Mouse (Mus musculus) heart, embryonic 11.5 days (tissue): ENCODE measurements around the gene Ccl2. TPM values are rescaled to one million over a fixed set of nuclear protein-coding genes. Genes with fewer than 3 reads are reported as not detected.

Experiments used
- ATAC-seq: fragments of 200-750 bp; cut with Nextera tagmentation; replicated peaks from 2 replicates; pipeline ENCODE4 v1.8.0; 2017; ENCODE audit warnings: moderate library complexity; ENCODE audit not compliant: insufficient number of reproducible peaks, low FRiP score, low TSS enrichment
- H3K27ac ChIP-seq: fragments of 300-500 bp; sonication (generic); 2 replicates; pipeline ENCODE4 v1.5.1; 2014; ENCODE audit warnings: mild to moderate bottlenecking, low read depth, low read length
- H3K27me3 ChIP-seq: fragments of 300-500 bp; sonication (generic); 2 replicates; pipeline ENCODE4 v1.6.1; 2014; ENCODE audit warnings: mild to moderate bottlenecking, low read length, mixed read lengths; ENCODE audit not compliant: control insufficient read depth, insufficient read depth
- H3K36me3 ChIP-seq: fragments of 300-500 bp; sonication (generic); 2 replicates; pipeline ENCODE4 v1.6.1; 2014; ENCODE audit warnings: mild to moderate bottlenecking, low read length, moderate library complexity, mixed read lengths; ENCODE audit not compliant: control insufficient read depth, insufficient read depth
- H3K4me1 ChIP-seq: fragments of 300-500 bp; sonication (generic); 2 replicates; pipeline ENCODE4 v1.6.1; 2014; ENCODE audit warnings: low read length; ENCODE audit not compliant: control insufficient read depth, insufficient read depth
- H3K4me2 ChIP-seq: fragments of 300-500 bp; sonication (generic); 2 replicates; pipeline ENCODE4 v1.6.1; 2014; ENCODE audit warnings: mild to moderate bottlenecking, moderate library complexity
- H3K4me3 ChIP-seq: fragments of 300-500 bp; sonication (generic); 2 replicates; pipeline ENCODE4 v1.5.1; 2014; ENCODE audit warnings: low read depth, low read length
- H3K9ac ChIP-seq: fragments of 300-500 bp; sonication (generic); 2 replicates; pipeline ENCODE4 v1.6.1; 2014; ENCODE audit warnings: mild to moderate bottlenecking, low read depth, low read length, moderate library complexity
- H3K9me3 ChIP-seq: fragments of 300-500 bp; sonication (generic); replicated peaks from 2 replicates; pipeline ENCODE4 v1.6.1; 2016; ENCODE audit warnings: low read length; ENCODE audit not compliant: control insufficient read depth
- WGBS: fragments of 180-500 bp; shearing (Covaris S2); extraction: QIAGEN DNeasy Blood & Tissue Kit; methylation state at CpG from one replicate; pipeline ENCODE4 v1.1.7; 2014; ENCODE audit not compliant: insufficient replicate concordance; 5-methylcytosine and 5-hydroxymethylcytosine counted together
- polyA plus RNA-seq: library from polyadenylated mRNA; unstranded; fragments of >200 nt; fragmentation: Nextera tagmentation; extraction: Ambion mirVana; gene quantifications from 2 replicates; pipeline ENCODE4 v1.2.1, GENCODE M21; 2014

Gene Ccl2
- polyA plus RNA-seq, 1 experiment from 2014 or later: 8.2 TPM

DNA sequence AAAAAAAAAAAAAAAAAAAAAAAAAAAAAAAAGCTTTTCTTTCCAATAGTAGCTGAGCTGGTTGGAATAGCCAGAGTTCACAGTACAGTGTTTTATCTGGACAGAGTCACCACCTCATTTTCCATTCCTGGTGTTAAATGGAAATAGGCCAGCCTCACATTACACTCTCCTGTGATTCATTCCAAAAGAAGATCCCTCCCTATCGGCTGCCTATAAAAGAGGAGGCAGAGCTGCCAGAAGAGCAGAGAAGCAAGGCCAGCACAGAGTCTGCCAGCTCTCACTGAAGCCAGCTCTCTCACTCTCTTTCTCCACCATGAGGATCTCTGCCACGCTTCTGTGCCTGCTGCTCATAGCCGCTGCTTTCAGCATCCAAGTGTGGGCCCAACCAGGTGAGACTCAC lies 10.1 kb downstream of the Ccl2 start, which contains the start of gene Ccl7:
Gene Ccl7, plus strand, starts transcription at position 242 of the 400 bp plus-strand sequence.
- no peak for ATAC-seq
- Histone ChIP-seq H3K4me1 (no peaks in the 10 kb centered on the region), H3K9ac (no peak within 1 kb of the TSS), H3K4me2 (no peak within 1 kb of the TSS), H3K27ac (no peak within 1 kb of the TSS), H3K36me3 (no peaks in the 10 kb centered on the region), H3K9me3 (no peaks in the 10 kb centered on the region), H3K4me3 (no peak within 1 kb of the TSS), H3K27me3 (no peaks in the 10 kb centered on the region)
- 58% methylated on average over 3 of the region's 3 CpGs for WGBS

DNA sequence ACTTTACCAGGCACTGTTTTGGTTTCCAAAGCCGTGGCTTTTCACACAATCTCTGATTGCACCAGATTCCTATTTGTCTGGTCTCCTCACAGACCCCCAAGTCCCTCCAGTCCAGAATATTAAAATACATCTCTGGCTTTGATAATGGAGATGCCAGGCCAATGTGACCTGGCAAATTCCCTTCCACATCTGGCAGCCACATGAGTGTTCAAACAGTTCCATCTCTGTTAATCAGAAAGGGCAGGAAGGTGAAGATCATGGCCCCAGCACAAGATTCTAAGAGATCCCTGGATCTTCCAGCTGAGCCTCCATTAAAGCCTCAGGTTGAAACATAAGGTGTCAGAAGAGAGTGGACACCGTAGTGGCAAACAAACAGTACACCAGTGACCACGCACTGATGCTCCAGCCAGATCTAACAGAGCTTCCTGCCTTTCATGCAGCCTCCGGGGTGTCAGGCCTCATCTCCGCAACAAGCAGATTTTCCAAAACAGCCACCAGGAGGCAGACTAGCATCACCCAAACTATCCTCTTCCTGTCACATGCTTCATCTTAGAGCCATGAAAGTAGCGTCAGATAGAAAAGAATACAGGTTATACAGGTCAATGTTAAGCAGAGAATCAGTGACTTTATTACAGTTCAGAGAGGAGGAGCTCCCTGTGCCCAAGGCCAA lies 12.5 kb downstream of the Ccl2 start:
- WGBS: 35% methylated on average over 6 of the region's 6 CpGs
- H3K4me2 ChIP-seq: no peak overlapping the region

DNA sequence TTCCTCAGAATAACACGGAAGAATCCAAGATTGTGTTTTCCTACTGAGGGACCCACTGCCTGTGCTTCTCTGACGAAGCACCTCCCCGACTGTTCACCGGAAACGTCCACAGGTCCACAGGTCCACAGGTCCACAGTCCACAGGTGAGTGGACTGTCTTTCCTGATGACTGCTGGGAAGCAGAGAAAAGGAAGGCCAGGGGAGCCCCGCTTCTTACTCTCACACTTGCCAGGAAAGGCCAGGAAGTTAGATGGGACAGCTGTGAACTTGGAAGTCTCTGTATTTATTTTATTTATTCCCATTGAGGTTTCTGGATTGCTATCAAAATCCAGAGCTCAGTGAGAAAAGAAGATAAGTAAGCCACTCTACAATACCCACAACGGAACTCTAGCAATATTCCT lies 18.5 kb downstream of the Ccl2 start:
- Histone ChIP-seq H3K4me3 (no peak overlapping the region), H3K36me3 (no peaks in the 10 kb centered on the region), H3K4me2 (no peak overlapping the region), H3K9me3 (no peaks in the 10 kb centered on the region), H3K27ac (no peak overlapping the region), H3K27me3 (no peaks in the 10 kb centered on the region), H3K4me1 (no peaks in the 10 kb centered on the region), H3K9ac (no peak overlapping the region)
- ATAC-seq: no peak
- WGBS: 81% methylated on average over 7 of the region's 7 CpGs

More for the DNA sequence above, 12.5 kb downstream of the Ccl2 start:
- H3K9me3 ChIP-seq: no peaks in the 10 kb centered on the region
- no peak overlapping the region for H3K4me3 ChIP-seq
- no peaks in the 10 kb centered on the region for H3K27me3 ChIP-seq
- no peaks in the 10 kb centered on the region for H3K36me3 ChIP-seq
- no peak overlapping the region for H3K27ac ChIP-seq
- H3K4me1 ChIP-seq: no peaks in the 10 kb centered on the region
- ATAC-seq: no peak
- no peak overlapping the region for H3K9ac ChIP-seq

DNA sequence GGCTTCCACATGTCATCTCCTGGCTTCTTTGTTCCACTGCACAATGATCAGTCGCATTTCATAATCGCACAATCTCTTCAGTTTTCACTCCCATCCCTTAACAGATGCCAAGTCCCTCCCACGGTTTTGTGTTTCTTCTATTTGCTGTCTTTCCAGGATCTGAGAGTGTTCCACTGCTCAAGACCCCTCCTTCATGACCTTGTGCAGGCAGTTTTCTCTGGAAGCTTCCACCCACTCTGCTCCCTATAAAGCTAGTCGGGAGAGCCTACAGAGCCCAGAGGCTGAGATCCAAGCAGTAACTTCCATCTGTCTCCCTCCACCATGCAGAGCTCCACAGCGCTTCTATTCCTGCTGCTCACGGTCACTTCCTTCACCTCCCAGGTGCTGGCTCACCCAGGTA lies 22.3 kb downstream of the Ccl2 start, which contains the start of gene Ccl11:
Gene Ccl11, plus strand, starts transcription at position 178 of the 400 bp plus-strand sequence.
- no peak within 1 kb of the TSS for H3K4me3 ChIP-seq
- no peak within 1 kb of the TSS for H3K9ac ChIP-seq
- no peak for ATAC-seq
- H3K4me1 ChIP-seq: no peaks in the 10 kb centered on the region
- H3K36me3 ChIP-seq: no peaks in the 10 kb centered on the region
- H3K9me3 ChIP-seq: no peaks in the 10 kb centered on the region
- no peaks in the 10 kb centered on the region for H3K27me3 ChIP-seq
- H3K4me2 ChIP-seq: no peak within 1 kb of the TSS
- no peak within 1 kb of the TSS for H3K27ac ChIP-seq
- WGBS: 76% methylated on average over 6 of the region's 6 CpGs

DNA sequence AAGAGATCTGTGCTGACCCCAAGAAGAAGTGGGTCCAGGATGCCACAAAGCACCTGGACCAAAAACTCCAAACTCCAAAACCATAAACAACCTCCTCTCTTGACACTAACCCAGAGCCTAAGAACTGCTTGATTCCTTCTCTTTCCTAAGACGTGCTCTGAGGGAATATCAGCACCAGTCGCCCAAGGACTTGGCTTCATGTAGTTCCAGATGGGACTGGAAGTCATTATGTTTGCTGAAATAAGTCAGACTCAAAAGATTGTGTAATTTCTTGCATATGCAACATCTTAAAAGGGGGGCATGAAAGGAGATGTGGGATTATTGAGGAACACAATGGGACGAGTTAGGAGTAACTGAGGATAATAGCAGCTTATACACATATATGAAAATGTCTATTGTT lies 26.9 kb downstream of the Ccl2 start:
- Histone ChIP-seq H3K4me1 (no peaks in the 10 kb centered on the region), H3K27me3 (no peaks in the 10 kb centered on the region), H3K4me2 (no peak overlapping the region), H3K9ac (no peak overlapping the region), H3K36me3 (no peaks in the 10 kb centered on the region), H3K27ac (no peak overlapping the region), H3K9me3 (no peaks in the 10 kb centered on the region), H3K4me3 (no peak overlapping the region)
- WGBS: 77% methylated on average over 3 of the region's 3 CpGs
- ATAC-seq: no peak

DNA sequence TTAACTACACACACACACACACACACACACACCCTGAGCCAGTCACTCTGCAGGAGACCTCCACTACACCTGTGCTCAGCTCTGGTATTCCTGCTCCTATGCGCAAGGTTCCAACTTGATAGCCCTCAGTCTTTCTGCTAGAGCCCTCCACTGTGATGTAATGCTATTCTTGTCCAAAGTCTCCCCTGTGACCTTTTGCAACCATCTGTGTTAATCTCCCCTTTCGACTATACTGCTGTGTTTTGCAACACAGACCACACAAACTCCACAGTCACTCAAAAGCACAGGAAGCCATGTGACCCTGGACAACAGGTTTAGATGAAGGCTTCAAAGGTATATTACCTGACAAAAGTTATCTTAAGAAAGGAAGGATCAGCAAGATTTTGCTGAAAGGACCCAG lies 28.1 kb downstream of the Ccl2 start:
- H3K9ac ChIP-seq: no peak overlapping the region
- no peaks in the 10 kb centered on the region for H3K9me3 ChIP-seq
- H3K4me1 ChIP-seq: no peaks in the 10 kb centered on the region
- H3K27me3 ChIP-seq: no peaks in the 10 kb centered on the region
- no peak overlapping the region for H3K4me3 ChIP-seq
- 59% methylated on average over 2 of the region's 2 CpGs for WGBS
- H3K27ac ChIP-seq: no peak overlapping the region
- no peak for ATAC-seq
- H3K4me2 ChIP-seq: no peak overlapping the region
- no peaks in the 10 kb centered on the region for H3K36me3 ChIP-seq

DNA sequence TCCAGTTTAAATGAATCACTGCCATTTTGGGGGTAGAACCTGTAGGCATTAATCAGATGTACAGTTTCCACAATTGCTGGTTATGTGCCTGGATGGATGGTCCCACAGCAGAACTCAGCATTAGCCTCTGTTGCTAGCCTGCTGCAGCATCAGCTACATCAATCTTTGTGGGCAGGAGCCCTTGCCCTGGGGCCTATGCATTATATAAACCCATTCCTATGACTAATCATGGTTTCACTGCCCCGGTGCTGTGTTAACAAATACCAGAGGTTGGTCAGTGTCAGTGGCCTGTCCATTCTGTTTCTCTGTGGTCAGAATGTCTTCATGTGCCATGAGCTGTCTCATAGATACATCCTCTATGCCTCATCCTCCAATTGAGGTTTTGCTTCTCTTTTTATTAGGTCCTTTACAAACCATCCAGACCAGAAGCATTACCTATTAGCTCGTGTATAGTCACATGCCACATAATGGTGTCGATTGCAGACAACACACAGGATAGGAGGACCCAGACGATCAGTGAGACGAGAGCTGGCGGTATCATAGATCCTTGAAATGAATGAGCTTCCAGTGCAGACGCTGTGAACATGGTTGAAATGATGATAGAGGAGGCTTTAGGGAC lies 31.7 kb downstream of the Ccl2 start:
- no peak overlapping the region for H3K27ac ChIP-seq
- no peak overlapping the region for H3K4me3 ChIP-seq
- H3K4me1 ChIP-seq: no peaks in the 10 kb centered on the region
- H3K9me3 ChIP-seq: no peaks in the 10 kb centered on the region
- H3K27me3 ChIP-seq: no peaks in the 10 kb centered on the region
- no peak overlapping the region for H3K4me2 ChIP-seq
- ATAC-seq: no peak
- H3K9ac ChIP-seq: no peak overlapping the region
- 82% methylated on average over 7 of the region's 7 CpGs for WGBS
- no peaks in the 10 kb centered on the region for H3K36me3 ChIP-seq

DNA sequence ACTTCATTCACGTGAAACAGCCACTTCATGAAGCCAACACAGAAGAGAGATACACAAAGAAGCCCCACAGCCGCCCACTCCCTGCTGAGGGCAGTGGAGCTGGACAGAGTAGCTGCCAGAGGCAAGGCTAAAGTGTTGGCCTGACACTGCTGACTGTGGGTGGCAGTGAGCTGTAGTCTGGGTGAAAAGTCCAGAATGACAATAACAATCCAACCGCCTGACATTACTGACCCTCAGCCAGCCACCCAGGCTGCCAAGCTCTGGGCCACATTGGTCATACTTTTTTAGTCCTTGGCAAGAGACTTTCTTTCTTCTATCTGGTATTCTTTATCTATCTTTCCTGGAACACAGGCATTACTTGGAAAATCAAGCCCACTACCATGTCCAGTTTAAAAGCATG lies 35.7 kb downstream of the Ccl2 start:
- H3K27ac ChIP-seq: no peak overlapping the region
- no peaks in the 10 kb centered on the region for H3K9me3 ChIP-seq
- no peak overlapping the region for H3K4me3 ChIP-seq
- no peak overlapping the region for H3K4me2 ChIP-seq
- no peaks in the 10 kb centered on the region for H3K27me3 ChIP-seq
- H3K36me3 ChIP-seq: no peaks in the 10 kb centered on the region
- ATAC-seq: no peak
- no peaks in the 10 kb centered on the region for H3K4me1 ChIP-seq
- H3K9ac ChIP-seq: no peak overlapping the region
- WGBS: 81% methylated on average over 3 of the region's 3 CpGs

DNA sequence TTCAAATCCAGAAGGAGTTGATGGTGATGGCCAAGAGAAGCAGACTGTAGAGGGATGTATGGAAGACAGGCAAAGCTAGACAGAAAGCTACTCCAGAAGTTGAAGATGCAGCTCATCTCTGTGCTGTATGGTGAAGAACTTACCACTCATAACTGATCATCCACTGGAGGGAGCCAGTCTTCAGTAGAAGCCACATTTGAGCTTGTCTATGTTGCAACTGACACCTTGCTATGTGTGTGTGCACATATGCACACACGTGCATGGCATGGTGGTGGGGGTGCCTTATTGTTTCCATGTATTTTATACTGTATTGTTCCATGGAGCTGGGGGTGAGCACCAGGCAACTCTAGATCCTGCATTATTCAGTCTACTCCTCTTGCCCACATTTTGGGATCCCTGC lies 37.0 kb downstream of the Ccl2 start:
- ATAC-seq: no peak
- whole genome bisulfite sequencing: 79% methylated on average over 1 of the region's 1 CpGs

More for the DNA sequence above, 37.0 kb downstream of the Ccl2 start:
- no peaks in the 10 kb centered on the region for H3K36me3 ChIP-seq
- H3K9ac ChIP-seq: no peak overlapping the region
- H3K27ac ChIP-seq: no peak overlapping the region
- H3K9me3 ChIP-seq: no peaks in the 10 kb centered on the region
- H3K4me2 ChIP-seq: no peak overlapping the region
- H3K4me1 ChIP-seq: no peaks in the 10 kb centered on the region
- H3K4me3 ChIP-seq: no peak overlapping the region
- no peaks in the 10 kb centered on the region for H3K27me3 ChIP-seq
